Comparison of ENCODE assay signal across 7 mouse cellular contexts in genomic region chr17:63467866-63468265, GRCm38 (mm10). TPM values are rescaled to one million over a fixed set of nuclear protein-coding genes. Genes with fewer than 3 reads are reported as not detected.
DNase-seq lines count a peak whose midpoint lies in the region.

No protein-coding gene starts in this region.

- 7% methylated on average over 6 of the region's 6 CpGs for WGBS in large intestine, adult 2 months

- peak; percentile 38 for DNase-seq in ES-CJ7 (ENCODE audit: low read depth, low spot score)
- DNase-seq in adrenal gland, adult 2 months = peak; percentile 68
- peak; percentile 86 for DNase-seq in embryo, embryonic 10.5 days (ENCODE audit: low spot score)
- DNase-seq in heart, adult 9 months (ENCODE audit: low spot score in 2 of 2) = peak; percentile 23 to 61
- DNase-seq in large intestine, adult 2 months (ENCODE audit: low read depth, low spot score) = peak; percentile 8
- DNase-seq in lung, postnatal 10 days = peak; percentile 78
- DNase-seq in right cerebral cortex, adult 2 months (ENCODE audit: low spot score in 2 of 2) = peak; percentile 64 to 81

RNA-seq across cellular contexts. Expression of gene Fbxl17, which starts 32.0 kb away (rescaled TPM):
- 10 to 100 TPM; 26.4 to 28.6 TPM for total RNA-seq in adrenal gland, adult 2 months (2021)
- polyA plus RNA-seq in adrenal gland, adult 2 months (2012; rRNA removed) = 19.2 and 23.7 TPM in 2 replicates
- polyA plus RNA-seq in large intestine, adult 2 months (2012; rRNA removed) = 3.9 and 4.1 TPM in 2 replicates

Comparison
In these comparisons a context has a peak if more than half of its experiments do, and no peak if none do; other contexts are left out.
1. Peak in every context shown above with its lines: DNase-seq.
2. DNase-seq: peak in every context shown above with its lines; median percentile 86 in embryo, embryonic 10.5 days; 78 in lung, postnatal 10 days; 72 in right cerebral cortex, adult 2 months; 68 in adrenal gland, adult 2 months; 42 in heart, adult 9 months; 38 in ES-CJ7; 8 in large intestine, adult 2 months.